Mouse (Mus musculus) layer of hippocampus, postnatal 36 days (tissue): ENCODE data around the gene Ifi206. TPM values are rescaled to one million over a fixed set of nuclear protein-coding genes. Genes with fewer than 3 reads are reported as not detected.
"Not testable (repeated sequence)": the region's sequence is repeated elsewhere in the genome, so short reads cannot be mapped to it uniquely, and the experiment has no call there.

Experiments
- DNase-seq, 2 experiments: peaks; one replicate each; pipeline ENCODE4 v3.0.0; 2022
- total RNA-seq, 2 experiments: library from RNA; stranded (reverse); gene quantifications; 2 replicates each; pipeline ENCODE4 v1.2.3; 2021

Gene Ifi206
- total RNA-seq, result not detected

DNA sequence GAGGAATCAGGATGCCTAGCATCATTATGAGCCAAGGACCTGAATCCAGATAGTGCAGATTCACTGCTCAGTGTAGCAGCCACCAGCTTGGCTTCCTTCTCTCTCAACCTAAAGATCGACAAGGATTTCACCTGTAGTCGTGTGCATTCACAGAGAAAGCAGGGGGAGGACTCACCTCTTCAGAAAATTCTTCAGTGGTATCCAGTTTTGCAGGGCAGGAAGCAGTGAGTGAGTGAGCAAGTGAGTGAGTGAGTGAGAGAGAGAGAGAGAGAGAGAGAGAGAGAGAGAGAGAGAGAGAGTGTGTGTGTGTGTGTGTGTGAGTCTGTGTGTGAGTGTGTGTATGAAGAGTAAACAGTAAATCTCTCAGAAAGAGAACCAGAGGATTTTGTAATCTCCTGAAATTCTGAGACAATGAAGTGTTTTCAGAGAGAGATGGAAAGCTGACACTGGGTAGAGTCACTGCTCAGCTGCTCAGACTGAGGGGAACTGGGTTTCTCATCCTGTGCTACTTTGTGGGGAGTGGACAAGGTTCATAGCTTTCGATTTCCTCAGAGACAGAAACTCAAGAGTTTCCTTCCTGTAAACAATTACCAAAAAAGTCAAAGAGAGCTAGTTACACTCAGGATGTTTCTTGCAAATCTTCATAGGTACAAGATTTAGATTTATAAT lies at the start of gene Ifi206:
TSS of gene Ifi206 (minus strand) at position 230 of the 669 bp plus-strand sequence.
- DNase-seq, result not testable (repeated sequence)

DNA sequence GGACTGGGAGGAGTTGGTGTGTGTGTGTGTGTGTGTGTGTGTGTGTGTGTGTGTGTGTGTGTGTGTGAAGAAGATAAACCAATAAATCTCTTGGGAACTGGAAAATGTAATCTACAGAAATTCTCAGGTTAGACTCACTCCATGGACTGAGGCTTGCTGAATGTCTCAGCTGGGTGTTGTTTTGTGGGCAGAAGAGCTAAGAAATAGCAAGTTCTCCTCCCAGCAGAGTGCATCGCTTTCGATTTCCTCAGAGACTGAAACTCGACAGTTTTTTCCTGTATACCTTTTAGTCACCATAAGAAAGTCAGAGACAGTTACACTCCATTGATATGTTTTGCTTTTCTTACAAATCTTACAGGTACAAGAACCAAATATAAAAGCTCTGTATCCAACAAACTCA lies 45.0 kb upstream of the Ifi206 start, which contains the start of gene Ifi214:
TSS of gene Ifi214 (minus strand) at position 167 of the 400 bp plus-strand sequence.
- DNase-seq, result not testable (repeated sequence)

DNA sequence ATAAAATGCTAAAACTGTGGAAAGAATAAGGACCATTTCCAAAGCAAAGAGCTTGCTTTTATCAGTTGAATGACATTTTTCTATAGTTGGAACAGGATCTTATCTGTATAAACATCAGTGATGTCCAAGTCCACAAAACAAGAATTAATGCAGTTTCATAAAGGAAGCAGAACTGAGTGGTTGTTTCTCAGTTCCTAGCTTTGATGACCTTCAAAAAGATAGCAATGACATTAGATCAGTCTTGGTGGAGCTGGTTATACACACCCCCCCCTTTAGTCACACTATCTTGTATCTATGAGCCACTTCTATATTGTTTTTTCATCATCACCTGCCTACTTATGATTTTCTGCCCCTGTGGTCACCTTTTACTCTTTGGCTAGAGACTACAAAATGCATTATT lies 30.6 kb upstream of the Ifi206 start:
- DNase-seq, result no peak

DNA sequence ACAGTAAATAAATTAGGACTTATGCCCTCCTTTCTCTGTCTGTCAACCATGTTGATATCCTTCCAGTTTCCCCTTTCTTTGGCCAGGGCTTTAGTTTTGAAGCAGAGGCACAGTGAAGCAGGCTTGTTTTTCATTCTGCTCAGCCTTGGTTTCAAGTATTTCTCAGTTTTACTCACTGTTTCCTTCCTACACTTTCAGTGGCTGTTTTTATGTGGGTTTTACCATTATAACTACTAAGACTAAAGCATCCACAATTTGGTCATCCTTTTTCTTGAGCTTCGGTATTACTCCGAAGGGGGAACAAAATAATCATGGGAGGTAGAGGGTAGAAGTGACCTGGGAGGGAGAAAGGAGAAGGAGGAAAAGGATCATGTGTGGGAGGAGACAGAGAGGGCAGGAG lies 19.8 kb upstream of the Ifi206 start:
- not testable (repeated sequence) for DNase-seq

DNA sequence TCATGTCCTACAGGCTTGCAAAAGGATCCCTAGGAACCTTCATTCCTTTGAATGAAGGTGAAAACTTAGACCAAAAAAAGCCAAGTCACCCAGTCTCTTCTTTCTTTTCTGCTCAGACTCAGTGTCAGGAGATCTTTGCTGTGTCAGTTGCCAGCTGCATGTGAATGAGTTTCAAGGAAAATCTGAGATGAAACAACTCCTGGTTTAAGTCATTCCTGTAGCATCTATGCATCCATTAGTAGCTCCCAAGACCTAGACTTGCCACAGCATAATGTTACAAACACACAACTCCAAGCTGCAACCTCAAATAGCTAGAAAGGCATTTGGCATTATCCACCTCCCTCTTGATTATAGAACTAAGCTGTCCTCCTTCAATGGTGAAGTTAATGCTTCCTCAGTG lies 642 bp upstream of the Ifi206 start:
- not testable (repeated sequence) for DNase-seq

DNA sequence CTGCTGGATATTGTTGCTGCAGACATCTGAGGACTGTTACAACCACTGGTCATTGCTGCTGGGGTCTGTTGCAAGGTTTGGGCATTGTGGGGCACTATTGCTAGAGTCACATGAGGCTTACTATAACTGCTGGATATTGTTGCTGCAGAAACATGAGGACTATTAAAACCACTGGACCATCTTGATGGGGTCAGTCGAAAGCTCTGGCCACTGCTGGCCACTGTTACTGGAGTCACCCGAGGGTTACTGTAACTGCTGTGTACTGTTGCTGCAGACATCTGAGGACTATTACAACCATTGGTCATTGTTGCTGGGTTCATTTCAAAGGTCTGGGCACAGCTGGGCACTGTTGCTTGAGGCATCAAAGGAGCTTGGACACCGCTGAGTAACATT lies 9.7 kb downstream of the Ifi206 start:
- not testable (repeated sequence) for DNase-seq

DNA sequence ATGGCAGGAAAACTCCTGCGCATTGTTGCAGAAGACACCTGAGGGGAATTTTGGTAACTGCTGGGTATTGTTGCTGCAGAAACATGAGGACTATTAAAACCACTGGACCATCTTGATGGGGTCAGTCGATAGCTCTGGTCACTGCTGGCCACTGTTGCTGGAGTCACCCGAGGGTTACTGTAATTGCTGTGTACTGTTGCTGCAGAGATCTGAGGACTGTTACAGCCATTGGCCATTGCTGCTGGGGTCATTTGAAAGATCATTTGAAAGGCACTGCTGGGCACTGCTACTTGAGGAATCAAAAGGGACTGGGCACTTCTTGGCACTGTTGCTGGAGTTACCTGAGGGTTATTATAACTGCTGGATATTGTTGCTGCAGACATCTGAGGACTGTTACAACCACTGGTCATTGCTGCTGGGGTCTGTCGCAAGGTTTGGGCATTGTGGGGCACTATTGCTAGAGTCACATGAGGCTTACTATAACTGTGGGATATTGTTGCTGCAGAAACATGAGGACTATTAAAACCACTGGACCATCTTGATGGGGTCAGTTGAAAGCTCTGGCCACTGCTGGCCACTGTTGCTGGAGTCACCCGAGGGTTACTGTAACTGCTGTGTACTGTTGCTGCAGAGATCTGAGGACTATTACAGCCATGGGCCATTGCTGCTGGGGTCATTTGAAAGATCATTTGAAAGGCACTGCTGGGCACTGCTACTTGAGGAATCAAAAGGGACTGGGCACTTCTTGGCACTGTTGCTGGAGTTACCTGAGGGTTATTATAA lies 10.3 kb downstream of the Ifi206 start:
- not testable (repeated sequence) for DNase-seq

DNA sequence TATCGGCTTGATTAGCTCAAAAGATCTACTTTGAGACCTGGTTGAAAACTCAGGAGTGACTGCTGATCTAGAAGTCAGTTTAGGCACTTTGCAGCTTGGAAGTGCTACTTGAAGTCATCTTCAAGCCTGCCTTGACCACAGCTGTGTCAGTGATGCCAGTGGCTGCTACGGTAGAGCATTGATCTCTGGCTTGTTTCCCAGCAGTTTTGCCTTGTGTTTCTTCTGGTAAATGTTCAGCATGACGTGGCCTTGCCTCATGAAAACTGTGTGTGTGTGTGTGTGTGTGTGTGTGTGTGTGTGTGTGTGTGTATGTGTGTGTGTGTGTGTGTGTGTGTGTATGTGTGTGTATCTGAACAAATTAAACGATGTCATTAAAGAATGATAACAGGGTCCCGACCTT lies 34.1 kb downstream of the Ifi206 start:
- no peak for DNase-seq

DNA sequence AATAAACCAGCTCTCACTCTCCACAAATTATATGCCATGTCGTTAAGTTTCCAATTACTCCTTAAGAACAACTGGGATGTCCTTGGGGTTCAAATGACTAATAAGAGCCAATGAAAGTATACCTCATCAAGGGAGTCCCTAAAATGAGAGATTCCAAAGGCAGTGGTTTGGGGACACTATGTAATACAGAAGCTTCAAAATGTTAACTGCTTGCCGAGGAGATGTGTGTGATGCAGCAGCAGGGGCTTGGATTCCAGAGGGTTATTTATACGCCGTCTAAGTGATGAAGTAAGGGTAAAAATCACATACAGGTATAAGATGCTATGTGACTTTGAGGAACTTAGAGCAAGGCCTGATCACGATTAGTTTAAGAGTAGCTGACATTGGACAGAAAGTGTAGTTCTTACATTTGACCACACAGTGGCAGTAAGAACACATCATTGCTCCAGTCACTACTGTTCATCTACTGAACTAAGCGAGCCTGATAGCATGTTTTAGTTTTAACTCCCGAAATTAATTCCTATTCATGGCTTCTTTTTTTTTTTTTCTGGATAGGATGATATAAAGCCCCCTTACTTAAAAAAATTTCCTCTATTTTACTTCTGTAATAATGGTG lies 34.6 kb downstream of the Ifi206 start:
- no peak for DNase-seq

DNA sequence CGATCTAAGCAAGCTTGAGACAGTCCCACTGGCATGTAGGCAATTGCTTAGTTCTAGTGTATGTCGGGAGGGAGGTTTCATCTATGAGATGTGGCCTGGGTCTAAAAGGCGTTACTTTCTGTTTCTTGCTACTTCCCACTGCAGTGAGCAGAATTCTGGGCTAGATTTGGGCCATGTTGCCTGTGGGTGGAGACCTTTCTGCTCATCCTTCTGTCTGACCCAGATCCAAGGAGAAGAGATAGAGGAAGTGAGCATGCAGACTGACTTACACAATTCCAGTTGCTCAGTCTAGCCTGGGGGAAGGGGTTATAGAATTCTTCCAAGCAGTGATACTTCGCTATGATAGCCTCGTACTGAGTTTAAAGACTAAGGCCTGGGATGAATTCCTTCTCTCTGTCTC lies 39.2 kb downstream of the Ifi206 start:
- DNase-seq, result no peak

DNA sequence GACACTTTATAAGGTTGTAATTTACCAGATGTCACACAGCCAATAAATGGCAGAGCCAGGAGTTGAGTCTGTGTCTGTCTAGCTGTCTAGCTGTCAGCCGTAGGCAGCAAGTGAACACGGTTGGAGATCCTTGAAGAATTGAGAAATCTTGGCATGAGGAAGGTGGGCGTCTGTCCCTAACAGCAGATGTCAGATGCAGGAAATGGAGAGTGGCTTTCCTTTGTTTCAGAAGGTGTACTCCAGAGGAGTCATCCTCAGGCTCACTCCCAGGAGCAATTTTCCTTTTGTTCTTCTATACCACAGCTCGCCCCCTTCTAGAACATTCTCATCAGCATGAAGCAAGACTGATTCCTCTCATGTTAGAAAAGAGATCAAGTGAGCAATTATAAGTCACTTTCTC lies 40.2 kb downstream of the Ifi206 start:
- no peak for DNase-seq

DNA sequence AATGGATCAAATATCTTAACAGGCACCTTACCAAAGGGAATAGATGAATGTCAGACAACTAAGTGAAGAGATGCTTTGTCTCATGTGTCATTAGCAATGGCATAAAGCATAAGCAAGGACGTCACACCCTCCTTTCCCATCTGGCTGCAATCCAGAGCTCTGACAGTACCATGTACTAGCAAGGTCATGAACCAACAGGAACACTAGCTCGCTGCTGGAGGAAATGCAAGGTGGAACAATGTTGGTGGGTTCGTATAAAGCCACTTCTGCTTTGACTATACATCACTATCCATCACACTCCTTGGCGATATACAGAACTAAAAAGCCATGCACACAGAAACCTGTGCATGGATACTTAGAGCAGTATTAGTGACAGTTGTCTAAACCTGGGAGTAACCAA lies 43.8 kb downstream of the Ifi206 start:
- DNase-seq, result no peak

DNA sequence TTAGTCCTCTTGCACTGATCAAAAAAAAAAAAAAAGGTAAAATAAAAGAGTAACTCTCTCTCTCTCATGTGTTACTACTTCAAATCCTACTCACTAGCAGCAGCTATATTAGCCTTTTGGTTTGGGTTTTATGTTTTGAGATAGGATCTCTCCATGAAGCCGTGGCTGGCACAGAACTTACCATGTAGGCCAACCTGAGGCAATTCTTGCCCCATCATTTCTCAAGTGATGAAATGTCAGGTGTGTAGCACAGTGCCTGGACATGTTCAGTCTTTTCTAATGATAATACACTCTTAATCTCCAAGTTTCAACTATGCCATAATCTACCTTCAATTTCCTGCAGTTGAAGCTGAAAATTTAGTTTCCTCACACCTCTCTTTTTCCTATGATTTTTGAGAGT lies 47.8 kb downstream of the Ifi206 start:
- no peak for DNase-seq

DNA sequence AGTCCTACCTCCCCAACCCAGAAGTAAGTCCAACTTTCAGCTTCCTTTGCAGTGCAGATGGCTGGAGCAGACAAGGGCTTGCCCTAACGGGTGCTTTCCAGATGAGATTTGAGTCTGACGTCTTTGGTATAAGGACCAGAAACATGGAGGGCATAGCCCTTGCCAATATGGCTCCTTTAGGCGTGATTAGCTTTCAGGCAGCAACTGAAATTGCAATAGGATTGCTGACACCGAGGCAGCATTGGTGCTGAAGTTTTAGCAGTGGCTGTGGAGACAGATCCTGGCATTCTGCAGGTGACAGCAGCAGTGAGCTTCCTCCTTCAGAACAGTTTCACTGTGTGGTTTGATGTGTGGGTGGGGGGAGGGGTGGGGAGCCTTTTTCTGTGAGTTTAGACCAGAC lies 49.6 kb downstream of the Ifi206 start:
- DNase-seq, result no peak

DNA sequence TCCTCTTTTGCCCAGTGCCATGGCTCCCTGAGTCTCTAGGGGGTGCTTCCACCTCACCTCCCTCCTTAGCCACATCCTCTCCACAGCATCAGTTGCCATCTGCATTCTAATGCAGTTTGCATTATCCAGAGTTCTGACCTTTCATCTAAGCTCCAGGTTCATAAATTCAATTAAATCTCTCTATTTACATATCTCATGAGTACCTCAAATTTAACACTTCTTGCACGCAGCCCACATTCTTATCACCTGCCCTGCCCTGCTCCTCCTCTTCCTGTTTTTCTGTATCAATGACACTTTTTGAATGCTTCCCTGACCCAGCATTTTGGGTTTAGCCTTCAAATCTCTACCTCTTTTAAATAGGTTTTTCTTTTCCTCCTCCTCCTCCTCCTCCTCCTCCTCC lies 50.2 kb downstream of the Ifi206 start:
- DNase-seq, result no peak

DNA sequence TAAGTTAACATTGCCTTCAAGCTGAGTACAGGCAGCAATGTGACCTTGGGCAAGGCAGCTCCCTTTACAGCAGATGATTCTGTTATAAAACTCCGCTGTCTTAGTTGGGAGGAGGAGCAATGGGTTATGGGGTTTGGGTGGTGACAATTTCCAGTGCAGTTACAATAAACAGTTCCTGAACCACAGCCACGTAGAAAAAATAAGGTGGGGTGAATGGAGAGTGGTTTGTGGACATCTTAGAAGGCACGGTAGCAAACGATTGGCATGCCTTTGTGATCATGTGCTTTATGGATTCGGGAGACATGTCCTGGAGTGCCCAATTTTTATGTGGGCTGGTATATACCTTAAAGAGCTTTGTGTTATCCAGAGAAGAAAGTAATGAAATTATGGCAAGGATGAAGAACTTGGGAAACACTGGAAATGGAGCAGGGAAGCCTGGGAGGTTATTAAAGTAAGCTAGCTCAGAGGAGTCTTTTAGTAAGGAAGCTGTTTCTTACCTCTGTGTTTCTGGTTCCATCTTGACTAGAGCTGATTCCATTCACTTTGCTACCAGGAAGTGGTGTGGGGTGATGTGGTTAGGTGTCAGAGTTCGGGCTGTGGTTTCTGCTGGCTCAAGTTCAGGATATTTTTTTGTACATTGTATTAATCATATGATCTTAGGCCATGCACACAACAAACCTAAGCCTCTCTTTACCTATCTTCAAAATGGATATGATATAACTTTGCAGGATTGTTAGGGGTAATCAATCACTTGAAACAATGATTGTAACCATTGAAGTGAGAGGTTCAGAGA lies 53.5 kb downstream of the Ifi206 start:
- no peak for DNase-seq

DNA sequence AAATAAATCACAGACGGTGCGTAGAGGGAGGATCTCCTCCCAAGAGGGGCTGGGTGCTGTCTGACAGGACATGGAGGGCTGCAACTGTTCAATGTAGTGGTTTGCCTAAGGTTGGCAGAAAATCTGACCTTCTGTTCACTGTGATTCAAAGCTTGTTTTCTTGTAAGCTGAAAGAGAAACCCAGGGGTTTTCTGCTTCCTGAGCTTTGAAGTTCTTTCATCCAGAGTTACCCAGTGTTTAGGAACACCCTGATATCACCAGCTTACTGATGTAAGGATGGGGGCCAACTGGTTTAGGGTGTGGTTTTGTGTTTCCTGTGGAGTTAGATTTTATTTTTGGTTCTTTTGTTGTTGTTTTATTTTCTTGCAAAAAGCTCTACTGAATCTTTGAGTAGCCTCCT lies 58.4 kb downstream of the Ifi206 start:
- DNase-seq, result no peak

DNA sequence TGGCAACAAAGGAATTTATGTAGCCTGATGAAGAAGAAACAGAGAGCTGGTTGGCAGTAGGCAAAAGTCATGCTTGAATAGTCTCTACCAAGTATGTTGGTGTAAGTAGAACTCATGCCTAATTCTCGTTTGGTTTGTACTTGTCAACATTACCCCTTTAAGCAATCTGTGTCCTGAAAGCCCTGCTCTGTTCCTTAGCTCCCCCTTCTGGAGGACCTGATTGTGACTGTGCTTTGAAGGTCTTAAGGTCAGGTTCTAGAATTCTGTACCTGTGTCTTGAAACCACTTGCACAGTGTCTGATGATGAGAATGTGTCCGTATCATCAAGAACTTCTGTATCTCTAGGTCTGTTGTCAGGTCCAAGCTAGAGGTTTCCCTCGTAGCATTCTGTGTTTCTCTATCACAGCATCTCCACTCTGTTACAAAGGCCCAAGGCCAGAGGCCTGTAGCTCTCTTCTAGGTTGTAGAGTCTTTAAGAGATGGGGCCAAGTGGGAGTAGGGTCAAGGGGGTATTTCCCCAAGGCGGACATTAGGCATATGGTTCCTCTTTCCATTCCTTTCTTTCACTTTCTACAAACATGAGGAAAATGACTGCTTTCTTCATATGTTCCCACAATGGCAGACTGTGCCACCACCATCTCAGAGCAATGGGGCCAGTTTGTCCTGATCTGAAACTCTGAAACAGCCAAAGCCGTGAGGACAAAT lies 60.7 kb downstream of the Ifi206 start:
- no peak for DNase-seq

DNA sequence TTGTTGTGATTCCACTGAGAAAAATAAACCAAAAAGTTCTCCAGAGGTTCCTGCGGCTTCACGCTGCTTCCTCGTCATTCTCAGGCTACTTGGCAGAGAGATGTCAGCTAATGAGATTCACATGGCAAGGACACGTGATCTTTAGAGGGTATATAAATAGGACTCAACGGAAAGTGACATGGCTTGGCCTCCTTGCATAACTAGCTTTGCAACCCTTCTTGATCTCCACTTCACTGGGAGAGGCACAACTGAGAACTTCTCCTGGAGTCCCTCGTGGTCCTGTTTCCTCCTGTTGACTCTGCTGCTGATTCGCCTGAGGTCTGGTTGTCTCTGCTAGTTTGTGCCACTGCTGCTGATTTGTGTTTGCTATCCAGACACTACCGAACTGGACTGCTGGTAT lies 63.5 kb downstream of the Ifi206 start:
- no peak for DNase-seq

DNA sequence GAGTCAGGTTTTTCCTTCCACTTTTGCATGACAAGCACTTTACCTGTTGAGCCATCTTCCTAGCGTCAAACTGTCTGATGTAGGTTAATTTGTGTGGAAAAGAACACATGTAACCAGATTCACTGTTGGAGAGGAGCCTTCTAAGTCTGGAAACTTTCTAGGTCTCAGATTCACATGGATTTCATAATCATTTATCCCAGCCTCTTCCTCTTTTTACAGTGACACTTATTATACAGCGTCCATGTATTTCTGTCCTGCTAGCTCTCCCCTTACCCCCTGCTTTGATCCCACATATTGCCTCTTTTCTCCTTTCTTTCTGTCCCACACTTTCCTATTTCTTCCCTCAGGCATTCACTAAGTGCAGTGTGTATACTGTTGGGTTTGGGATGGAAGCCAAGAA lies 64.5 kb downstream of the Ifi206 start:
- no peak for DNase-seq

DNA sequence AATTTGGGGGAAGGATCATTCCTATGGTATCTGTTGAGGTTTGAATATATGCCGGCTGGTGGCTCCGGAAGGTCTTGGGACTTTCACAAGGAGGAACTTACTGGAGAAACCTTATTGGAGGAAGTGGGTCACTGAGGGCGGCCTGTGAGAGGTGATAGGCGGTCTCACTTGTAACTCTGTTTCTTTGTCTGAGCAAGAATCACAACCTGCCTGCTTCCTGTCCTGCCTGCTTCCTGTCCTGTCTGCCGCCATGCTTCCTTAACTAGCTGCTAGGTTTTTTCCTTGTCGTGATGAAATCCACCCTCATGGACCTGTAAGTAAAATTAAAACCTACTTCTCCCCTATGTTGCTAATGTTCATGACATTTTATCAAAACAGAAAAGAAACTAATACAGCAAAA lies 70.5 kb downstream of the Ifi206 start:
- DNase-seq, result no peak

DNA sequence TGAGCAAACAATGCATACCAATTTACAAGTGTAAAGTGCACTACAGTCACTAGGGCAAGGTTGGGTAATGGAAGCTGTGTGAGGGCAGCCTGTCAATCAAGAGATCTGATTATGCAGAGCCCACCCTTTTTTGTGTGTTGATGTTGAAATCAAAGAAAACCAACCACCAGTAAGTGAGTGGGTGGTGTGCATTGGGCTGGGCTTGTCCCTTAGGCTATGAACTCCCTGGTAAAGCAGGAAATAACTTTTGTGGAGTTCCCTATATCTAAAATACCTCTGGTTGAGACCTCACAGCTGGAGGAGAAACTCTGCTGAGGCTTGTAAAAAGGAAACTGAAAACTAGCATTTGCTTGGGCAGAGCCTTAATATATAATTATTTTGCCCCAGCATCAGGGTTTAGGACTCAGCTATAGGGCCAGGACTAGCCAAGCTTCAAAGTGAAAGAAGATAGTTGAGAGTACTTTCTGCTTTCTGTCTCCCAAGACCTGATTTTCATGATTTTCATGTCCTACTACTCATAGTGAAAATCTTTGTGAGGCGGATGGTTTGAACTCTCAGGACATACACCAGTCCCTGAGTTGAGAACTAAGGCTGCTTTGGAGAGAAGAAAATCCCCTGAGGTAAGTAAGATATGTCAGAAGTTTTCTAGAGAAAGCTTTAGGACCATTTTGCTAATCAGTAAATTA lies 71.8 kb downstream of the Ifi206 start:
- DNase-seq, result no peak
